Mouse (Mus musculus): ENCODE data around the gene Coa4. TPM values are rescaled to one million over a fixed set of nuclear protein-coding genes. Genes with fewer than 3 reads are reported as not detected.

Gene Coa4
- polyA plus RNA-seq, 1 experiment from 2014 or later = 12.6 TPM

GRCm38 (mm10) chr7:100504740-100505487, 32.0 kb upstream of the Coa4 start:
- H3K27me3 ChIP-seq = no peaks in the 10 kb centered on the region
- ATAC-seq = no peak
- DNase-seq (ENCODE audit: low read depth, low spot score) = no peak
- TF ChIP-seq CTCF (IDR thresholded peaks at IDR 0.05) = no peak
- CTCF ChIA-PET = no interaction called here
- POLR2A ChIA-PET = no interaction called here
- in situ Hi-C loops (cut with MboI; ENCODE audit: low pct_unique_long_range_greater_than_20kb) = no loop called here

- ATAC-seq = no peak
- POLR2A ChIA-PET = interaction anchor here (0.7 kb wide), 2 partner anchors 22 to 78 kb away, joined by 3 read pairs; no protein-coding TSS in a partner anchor
- CTCF ChIA-PET = interaction anchor here (1.0 kb wide), 1 partner anchor 12 kb away, joined by 3 read pairs; no protein-coding TSS in a partner anchor
- TF ChIP-seq CTCF (IDR thresholded peaks at IDR 0.05) = no peak
- in situ Hi-C loops (cut with MboI; ENCODE audit: low pct_unique_long_range_greater_than_20kb) = no loop called here
- no peak for DNase-seq (ENCODE audit: low read depth, low spot score)
- H3K27me3 ChIP-seq = no peaks in the 10 kb centered on the region
Observed at GRCm38 (mm10) chr7:100506494-100506893, 30.4 kb upstream of the Coa4 start.

GRCm38 (mm10) chr7:100508670-100509069, 28.2 kb upstream of the Coa4 start:
- POLR2A ChIA-PET = no interaction called here
- no peak for ATAC-seq
- TF ChIP-seq CTCF (IDR thresholded peaks at IDR 0.05) = no peak

GRCm38 (mm10) chr7:100511602-100512001, 25.3 kb upstream of the Coa4 start:
- DNase-seq (ENCODE audit: low read depth, low spot score) (no peak), ATAC-seq (no peak)
- H3K27me3 ChIP-seq = peaks cover 4% of the 10 kb centered on the region
- in situ Hi-C loops (cut with MboI; ENCODE audit: low pct_unique_long_range_greater_than_20kb) = no loop called here
- CTCF ChIA-PET = interaction anchor here (1.0 kb wide), 1 partner anchor 152 kb away, joined by 3 read pairs; no protein-coding TSS in a partner anchor
- POLR2A ChIA-PET = no interaction called here
- no peak for TF ChIP-seq CTCF (IDR thresholded peaks at IDR 0.05)

More at GRCm38 (mm10) chr7:100508670-100509069, 28.2 kb upstream of the Coa4 start:
- H3K27me3 ChIP-seq = peaks cover 4% of the 10 kb centered on the region
- CTCF ChIA-PET = no interaction called here
- DNase-seq (ENCODE audit: low read depth, low spot score) = no peak
- in situ Hi-C loops (cut with MboI; ENCODE audit: low pct_unique_long_range_greater_than_20kb) = no loop called here

GRCm38 (mm10) chr7:100514573-100514972, 22.3 kb upstream of the Coa4 start, which contains the start of gene Dnajb13:
TSS of gene Dnajb13 (minus strand) at chr7:100514960.
- CTCF ChIA-PET = no interaction called here
- no peak for TF ChIP-seq CTCF (IDR thresholded peaks at IDR 0.05)

GRCm38 (mm10) chr7:100520204-100520603, 16.7 kb upstream of the Coa4 start:
- DNase-seq (ENCODE audit: low read depth, low spot score) (no peak), ATAC-seq (no peak)
- H3K27me3 ChIP-seq = peaks cover 3% of the 10 kb centered on the region
- no peak for TF ChIP-seq CTCF (IDR thresholded peaks at IDR 0.05)
- ChIA-PET CTCF (interaction anchor here (0.8 to 1.7 kb wide), 14 partner anchors 10 to 167 kb away, joined by 3 to 16 read pairs (median 4); no protein-coding TSS in a partner anchor), POLR2A (interaction anchor here (0.6 to 1.2 kb wide), 2 partner anchors 22 to 776 kb away, joined by 3 to 4 read pairs; no protein-coding TSS in a partner anchor)
- in situ Hi-C loops (cut with MboI; ENCODE audit: low pct_unique_long_range_greater_than_20kb) = loop anchor here (10.0 kb wide), 2 partner anchors 115 to 345 kb away; partner anchors contain the start of gene Relt

More at GRCm38 (mm10) chr7:100514573-100514972, 22.3 kb upstream of the Coa4 start, which contains the start of gene Dnajb13:
- in situ Hi-C loops (cut with MboI; ENCODE audit: low pct_unique_long_range_greater_than_20kb) = no loop called here
- POLR2A ChIA-PET = no interaction called here
- ATAC-seq (no peak), DNase-seq (ENCODE audit: low read depth, low spot score) (no peak)
- peaks cover 7% of the 10 kb centered on the region for H3K27me3 ChIP-seq

GRCm38 (mm10) chr7:100520663-100521285, 16.1 kb upstream of the Coa4 start:
- H3K27me3 ChIP-seq = peaks cover 3% of the 10 kb centered on the region
- DNase-seq (ENCODE audit: low read depth, low spot score) = no peak
- in situ Hi-C loops (cut with MboI; ENCODE audit: low pct_unique_long_range_greater_than_20kb) = loop anchor here (10.0 kb wide), 2 partner anchors 114 to 344 kb away; partner anchors contain the start of gene Relt
- peak; percentile 96 for TF ChIP-seq CTCF (IDR thresholded peaks at IDR 0.05)
- ATAC-seq = no peak
- ChIA-PET POLR2A (interaction anchor here (0.6 to 1.2 kb wide), 2 partner anchors 22 to 775 kb away, joined by 3 to 4 read pairs; no protein-coding TSS in a partner anchor), CTCF (interaction anchor here (0.6 to 1.7 kb wide), 22 partner anchors 10 to 166 kb away, joined by 3 to 16 read pairs (median 4); no protein-coding TSS in a partner anchor)

GRCm38 (mm10) chr7:100522222-100522621, 14.6 kb upstream of the Coa4 start:
- ChIA-PET POLR2A (interaction anchor here (0.6 kb wide), 1 partner anchor 150 kb away, joined by 5 read pairs; no protein-coding TSS in a partner anchor), CTCF (no interaction called here)
- in situ Hi-C loops (cut with MboI; ENCODE audit: low pct_unique_long_range_greater_than_20kb) = loop anchor here (10.0 kb wide), 2 partner anchors 113 to 343 kb away; partner anchors contain the start of gene Relt
- H3K27me3 ChIP-seq = no peaks in the 10 kb centered on the region
- DNase-seq (ENCODE audit: low read depth, low spot score) (no peak), ATAC-seq (no peak)
- peak; percentile 18 for TF ChIP-seq CTCF (IDR thresholded peaks at IDR 0.05)

- DNase-seq (ENCODE audit: low read depth, low spot score) (no peak), ATAC-seq (no peak)
- in situ Hi-C loops (cut with MboI; ENCODE audit: low pct_unique_long_range_greater_than_20kb) = loop anchor here (10.0 kb wide), 2 partner anchors 110 to 340 kb away; partner anchors contain the start of gene Relt
- CTCF ChIA-PET = no interaction called here
- POLR2A ChIA-PET = no interaction called here
- no peak for TF ChIP-seq CTCF (IDR thresholded peaks at IDR 0.05)
- no peaks in the 10 kb centered on the region for H3K27me3 ChIP-seq
Observed at GRCm38 (mm10) chr7:100524669-100525068, 12.2 kb upstream of the Coa4 start.

- CTCF ChIA-PET = interaction anchor here (3.0 kb wide), 1 partner anchor 10 kb away, joined by 10 read pairs; no protein-coding TSS in a partner anchor
- ATAC-seq (no peak), DNase-seq (ENCODE audit: low read depth, low spot score) (no peak)
- no peaks in the 10 kb centered on the region for H3K27me3 ChIP-seq
- no peak for TF ChIP-seq CTCF (IDR thresholded peaks at IDR 0.05)
- POLR2A ChIA-PET = no interaction called here
- in situ Hi-C loops (cut with MboI; ENCODE audit: low pct_unique_long_range_greater_than_20kb) = no loop called here
Observed at GRCm38 (mm10) chr7:100530766-100531165, 6.1 kb upstream of the Coa4 start.
